Mouse (Mus musculus): ENCODE data around the gene C7. TPM values are rescaled to one million over a fixed set of nuclear protein-coding genes. Genes with fewer than 3 reads are reported as not detected.

Gene C7
- not detected in 2 replicates for polyA plus RNA-seq (2012; ENCODE audit: low replicate concordance)

GRCm38 (mm10) chr15:5063635-5064034, at the start of gene C7:
C7 (minus strand) TSS chr15:5063740.

GRCm38 (mm10) chr15:5107686-5108654, 44.4 kb upstream of the C7 start, which contains the start of gene Card6:
Card6 (minus strand) TSS chr15:5108539.

Other genes starting within 250 kb of the C7 start
- not detected in 2 replicates for gene Mroh2b, start 165.0 kb downstream of the C7 start, polyA plus RNA-seq (2012; ENCODE audit: low replicate concordance)
- gene Card6, start 44.8 kb upstream of the C7 start, polyA plus RNA-seq (2012; ENCODE audit: low replicate concordance), result 0.75 and 3.1 TPM in 2 replicates
- 30.0 and 38.4 TPM in 2 replicates for gene Rpl37, start 52.9 kb upstream of the C7 start, polyA plus RNA-seq (2012; ENCODE audit: low replicate concordance)
- 1.8 and 4.1 TPM in 2 replicates for gene Prkaa1, start 80.1 kb upstream of the C7 start, polyA plus RNA-seq (2012; ENCODE audit: low replicate concordance)
- 2.3 and 13.4 TPM in 2 replicates for gene Ttc33, start 121.8 kb upstream of the C7 start, polyA plus RNA-seq (2012; ENCODE audit: low replicate concordance)
- gene Ptger4, start 180.4 kb upstream of the C7 start, polyA plus RNA-seq (2012; ENCODE audit: low replicate concordance), result 7.2 and 12.4 TPM in 2 replicates

Measured in leukemia stem cell, adult 10-12 weeks (primary cell).